Mouse (Mus musculus) c-Kit-positive CD71-positive TER-119-positive erythroid progenitor cells, embryonic 14.5 days (primary cell): ENCODE data around the gene Ddx31.
A peak's percentile ranks its signal among the peaks of the same experiment; 100 is the strongest.

Source experiments
- DNase-seq: peaks from one replicate; pipeline ENCODE4 v3.0.0-alpha.2; 2013; ENCODE audit warnings: low spot score

The Ddx31 gene

GRCm38 (mm10) chr2:28912039-28912700 lies 72.0 kb downstream of the Ddx31 start:
- no peak for DNase-seq

GRCm38 (mm10) chr2:28912961-28913360 lies 72.8 kb downstream of the Ddx31 start:
- no peak for DNase-seq

GRCm38 (mm10) chr2:28914121-28914520 lies 73.9 kb downstream of the Ddx31 start:
- no peak for DNase-seq

GRCm38 (mm10) chr2:28915104-28915738 lies 75.0 kb downstream of the Ddx31 start:
- DNase-seq: no peak

- peak; percentile 44 for DNase-seq
Observed at GRCm38 (mm10) chr2:28915768-28916512, 75.7 kb downstream of the Ddx31 start.

GRCm38 (mm10) chr2:28916513-28916865 lies 76.3 kb downstream of the Ddx31 start, which contains the start of gene Barhl1:
TSS of gene Barhl1 (minus strand) at chr2:28916668.
- no peak for DNase-seq

- no peak for DNase-seq
Observed at GRCm38 (mm10) chr2:28917156-28917517, 76.9 kb downstream of the Ddx31 start.

GRCm38 (mm10) chr2:28917518-28918361 lies 77.5 kb downstream of the Ddx31 start:
- DNase-seq: no peak

GRCm38 (mm10) chr2:28919001-28919400 lies 78.8 kb downstream of the Ddx31 start:
- DNase-seq: no peak

- peak; percentile 18 for DNase-seq
Observed at GRCm38 (mm10) chr2:28923912-28924311, 83.7 kb downstream of the Ddx31 start.

- DNase-seq: no peak
Observed at GRCm38 (mm10) chr2:28930571-28930970, 90.4 kb downstream of the Ddx31 start.

- no peak for DNase-seq
Observed at GRCm38 (mm10) chr2:28938997-28939396, 98.8 kb downstream of the Ddx31 start.

GRCm38 (mm10) chr2:28943666-28944516 lies 103.7 kb downstream of the Ddx31 start:
- no peak for DNase-seq

- DNase-seq: no peak
Observed at GRCm38 (mm10) chr2:28945388-28945787, 105.2 kb downstream of the Ddx31 start.

GRCm38 (mm10) chr2:28946312-28946711 lies 106.1 kb downstream of the Ddx31 start:
- DNase-seq: no peak

- no peak for DNase-seq
Observed at GRCm38 (mm10) chr2:28952981-28953380, 112.8 kb downstream of the Ddx31 start.

- no peak for DNase-seq
Observed at GRCm38 (mm10) chr2:28954595-28954994, 114.4 kb downstream of the Ddx31 start.
